Mouse (Mus musculus): ENCODE data around the gene Prickle4. TPM values are rescaled to one million over a fixed set of nuclear protein-coding genes. Genes with fewer than 3 reads are reported as not detected.
A peak's percentile ranks its signal among the peaks of the same experiment; 100 is the strongest.

The Prickle4 gene
- total RNA-seq, 2 experiments from 2014 or later = 1.3 to 2.2 TPM

GRCm38 (mm10) chr17:47708972-47709371, 14.4 kb upstream of the Prickle4 start:
- intact Hi-C loops (cut with DNase I; ENCODE audit: low total_unique reads) = no loop called here
- DNase-seq = no peak

GRCm38 (mm10) chr17:47707961-47708360, 13.4 kb upstream of the Prickle4 start:
- intact Hi-C loops (cut with DNase I; ENCODE audit: low total_unique reads) = no loop called here
- no peak for DNase-seq

- intact Hi-C loops (cut with DNase I; ENCODE audit: low total_unique reads) = no loop called here
- DNase-seq = no peak
These were observed 11.7 kb upstream of the Prickle4 start for GRCm38 (mm10) chr17:47706196-47706595.

GRCm38 (mm10) chr17:47704692-47705091, 10.2 kb upstream of the Prickle4 start:
- no peak for DNase-seq
- intact Hi-C loops (cut with DNase I; ENCODE audit: low total_unique reads) = no loop called here

GRCm38 (mm10) chr17:47703556-47703955, 9.0 kb upstream of the Prickle4 start:
- no peak for DNase-seq
- intact Hi-C loops (cut with DNase I; ENCODE audit: low total_unique reads) = no loop called here

GRCm38 (mm10) chr17:47702548-47703345, 8.2 kb upstream of the Prickle4 start:
- no peak for DNase-seq
- intact Hi-C loops (cut with DNase I; ENCODE audit: low total_unique reads) = no loop called here

GRCm38 (mm10) chr17:47701793-47702192, 7.3 kb upstream of the Prickle4 start:
- no peak for DNase-seq
- intact Hi-C loops (cut with DNase I; ENCODE audit: low total_unique reads) = no loop called here

GRCm38 (mm10) chr17:47699055-47699454, 4.5 kb upstream of the Prickle4 start:
- intact Hi-C loops (cut with DNase I; ENCODE audit: low total_unique reads) = no loop called here
- DNase-seq = no peak

GRCm38 (mm10) chr17:47698156-47698555, 3.6 kb upstream of the Prickle4 start:
- no peak for DNase-seq
- intact Hi-C loops (cut with DNase I; ENCODE audit: low total_unique reads) = no loop called here

GRCm38 (mm10) chr17:47695337-47695710, 788 bp upstream of the Prickle4 start:
- intact Hi-C loops (cut with DNase I; ENCODE audit: low total_unique reads) = no loop called here
- DNase-seq = no peak

- intact Hi-C loops (cut with DNase I; ENCODE audit: low total_unique reads) = loop anchor here (5.0 kb wide), 1 partner anchor 77 kb away; no protein-coding TSS in a partner anchor
- DNase-seq = no peak
These were observed 264 bp downstream of the Prickle4 start, which contains the start of gene Gm21981 for GRCm38 (mm10) chr17:47694442-47694502. Gene Gm21981, minus strand, starts transcription at chr17:47694455.

GRCm38 (mm10) chr17:47693671-47694441, 680 bp downstream of the Prickle4 start:
- intact Hi-C loops (cut with DNase I; ENCODE audit: low total_unique reads) = loop anchor here (5.0 kb wide), 1 partner anchor 77 kb away; no protein-coding TSS in a partner anchor
- DNase-seq = no peak

GRCm38 (mm10) chr17:47691650-47692049, 2.9 kb downstream of the Prickle4 start:
- intact Hi-C loops (cut with DNase I; ENCODE audit: low total_unique reads) = loop anchor here (5.0 kb wide), 1 partner anchor 74 kb away; no protein-coding TSS in a partner anchor
- DNase-seq = no peak

GRCm38 (mm10) chr17:47689894-47690293, 4.6 kb downstream of the Prickle4 start:
- DNase-seq = no peak
- intact Hi-C loops (cut with DNase I; ENCODE audit: low total_unique reads) = loop anchor here (5.0 kb wide), 1 partner anchor 73 kb away; no protein-coding TSS in a partner anchor

GRCm38 (mm10) chr17:47688608-47689575, 5.6 kb downstream of the Prickle4 start, which contains the start of gene Frs3:
Gene Frs3, plus strand, starts transcription at chr17:47689030.
- DNase-seq = peak; percentile 76
- intact Hi-C loops (cut with DNase I; ENCODE audit: low total_unique reads) = no loop called here

- intact Hi-C loops (cut with DNase I; ENCODE audit: low total_unique reads) = no loop called here
- no peak for DNase-seq
These were observed 6.3 kb downstream of the Prickle4 start, which contains the start of gene Tomm6 for GRCm38 (mm10) chr17:47688344-47688607. Gene Tomm6, minus strand, starts transcription at chr17:47688386.

- peak; percentile 95 for DNase-seq
- intact Hi-C loops (cut with DNase I; ENCODE audit: low total_unique reads) = no loop called here
These were observed 6.9 kb downstream of the Prickle4 start for GRCm38 (mm10) chr17:47687409-47688343.

- intact Hi-C loops (cut with DNase I; ENCODE audit: low total_unique reads) = no loop called here
- no peak for DNase-seq
These were observed 11.7 kb downstream of the Prickle4 start for GRCm38 (mm10) chr17:47682836-47683235.

GRCm38 (mm10) chr17:47678702-47679101, 15.8 kb downstream of the Prickle4 start:
- intact Hi-C loops (cut with DNase I; ENCODE audit: low total_unique reads) = loop anchor here (10.0 kb wide), 2 partner anchors 64 to 164 kb away; partner anchors contain the start of genes Bysl, Gm20517 and Med20
- no peak for DNase-seq
